Mouse (Mus musculus) MEL (cell line): ENCODE measurements around the gene Poglut1. TPM values are rescaled to one million over a fixed set of nuclear protein-coding genes. Genes with fewer than 3 reads are reported as not detected.

ENCODE experiments used
- DNase-seq: peaks from one replicate; pipeline ENCODE4 v3.0.0; 2011; ENCODE audit warnings: low read depth, low spot score
- H3K27ac ChIP-seq: 2 replicates; pipeline ENCODE4 v1.5.1; 2012; ENCODE audit warnings: low read depth, mild to moderate bottlenecking, control low read depth, low read length, moderate library complexity; ENCODE audit not compliant: control insufficient read depth
- H3K27me3 ChIP-seq, 2 experiments: fragments of 150-350 bp in 1 of 2; sonication (generic) in 1 of 2; 2 replicates each; pipeline ENCODE4 v1.6.1; 2012; ENCODE audit warnings: low read length in 2 of 2, mild to moderate bottlenecking in 2 of 2, improper control_type of control experiment in 1 of 2, moderate library complexity in 1 of 2; ENCODE audit not compliant: insufficient read depth in 2 of 2, control insufficient read depth in 1 of 2
- H3K36me3 ChIP-seq, 2 experiments: 2 replicates each; pipeline ENCODE4 v1.6.1; 2012 to 2014; ENCODE audit warnings: low read length in 2 of 2, improper control_type of control experiment in 1 of 2, inconsistent platforms in 1 of 2, mild to moderate bottlenecking in 1 of 2; ENCODE audit not compliant: insufficient read depth in 2 of 2, control insufficient read depth in 1 of 2
- H3K4me1 ChIP-seq, 2 experiments: fragments of 150-350 bp in 1 of 2; sonication (generic) in 1 of 2; 2 replicates each; pipeline ENCODE4 v1.6.1; 2012; ENCODE audit warnings: low read length in 2 of 2, improper control_type of control experiment in 1 of 2, mild to moderate bottlenecking in 1 of 2; ENCODE audit not compliant: insufficient read depth in 2 of 2, control insufficient read depth in 1 of 2
- H3K4me3 ChIP-seq, 2 experiments: fragments of 150-350 bp in 1 of 2; sonication (generic) in 1 of 2; 2 replicates each; pipeline ENCODE4 v1.5.1; 2012; ENCODE audit warnings: low read depth in 2 of 2, low read length in 2 of 2, mild to moderate bottlenecking in 2 of 2, moderate library complexity in 2 of 2, control low read depth in 1 of 2, improper control_type of control experiment in 1 of 2; ENCODE audit not compliant: control insufficient read depth in 1 of 2, insufficient read depth in 1 of 2
- H3K79me2 ChIP-seq: 2 replicates; pipeline ENCODE4 v1.6.1; 2012; ENCODE audit warnings: mild to moderate bottlenecking, low read length, moderate library complexity; ENCODE audit not compliant: control insufficient read depth, poor library complexity, insufficient read depth
- H3K9ac ChIP-seq: 2 replicates; pipeline ENCODE4 v1.6.1; 2012; ENCODE audit warnings: low read depth, mild to moderate bottlenecking, control low read depth, low read length, moderate library complexity; ENCODE audit not compliant: control insufficient read depth, poor library complexity, severe bottlenecking
- H3K9me3 ChIP-seq: fragments of 150-350 bp; sonication (generic); replicated peaks from 2 replicates; pipeline ENCODE4 v1.6.1; 2012; ENCODE audit warnings: mild to moderate bottlenecking, low read length, improper control_type of control experiment, moderate library complexity; ENCODE audit not compliant: insufficient read depth
- CHD2 ChIP-seq: IDR thresholded peaks from 2 replicates; pipeline ENCODE4 v1.6.1; 2011; ENCODE audit warnings: low read length, improper control_type of control experiment
- CTCF ChIP-seq, 3 experiments: IDR thresholded peaks in 2 of 3; conservative IDR thresholded peaks in 1 of 3; 2 replicates each; pipeline ENCODE4 v1.5.1; 2011 to 2012; ENCODE audit warnings: low read length in 3 of 3, low read depth in 2 of 3, mild to moderate bottlenecking in 2 of 3, improper control_type of control experiment in 1 of 3, inconsistent platforms in 1 of 3, mixed read lengths in 1 of 3, moderate library complexity in 1 of 3; ENCODE audit not compliant: control insufficient read depth in 1 of 3, insufficient read depth in 1 of 3, poor library complexity in 1 of 3, severe bottlenecking in 1 of 3
- E2F4 ChIP-seq: IDR thresholded peaks from 2 replicates; pipeline ENCODE4 v1.6.1; 2011; ENCODE audit warnings: low read depth, low read length, improper control_type of control experiment, borderline replicate concordance
- EP300 ChIP-seq, 2 experiments: IDR thresholded peaks; 2 replicates each; pipeline ENCODE4 v1.6.1; 2011; ENCODE audit warnings: improper control_type of control experiment in 2 of 2, low read length in 2 of 2, low read depth in 1 of 2, mild to moderate bottlenecking in 1 of 2
- GABPA ChIP-seq: IDR thresholded peaks from 2 replicates; pipeline ENCODE4 v1.6.1; 2012; ENCODE audit warnings: low read depth, mild to moderate bottlenecking, inconsistent platforms, low read length, improper control_type of control experiment, moderate library complexity
- GATA1 ChIP-seq: IDR thresholded peaks from 2 replicates; pipeline ENCODE4 v1.6.1; 2011; ENCODE audit warnings: low read depth, low read length, improper control_type of control experiment
- HCFC1 ChIP-seq: IDR thresholded peaks from 2 replicates; pipeline ENCODE4 v1.6.1; 2012; ENCODE audit warnings: low read depth, mild to moderate bottlenecking, inconsistent platforms, low read length, improper control_type of control experiment, moderate library complexity
- JUND ChIP-seq: IDR thresholded peaks from 2 replicates; pipeline ENCODE4 v1.6.1; 2011; ENCODE audit warnings: low read depth, mild to moderate bottlenecking, improper control_type of control experiment, low read length
- MAX ChIP-seq: IDR thresholded peaks from 2 replicates; pipeline ENCODE4 v1.6.1; 2011; ENCODE audit warnings: low read length, improper control_type of control experiment
- MAZ ChIP-seq: IDR thresholded peaks from 2 replicates; pipeline ENCODE4 v1.6.1; 2012; ENCODE audit warnings: low read depth, mild to moderate bottlenecking, inconsistent platforms, low read length, improper control_type of control experiment
- MEF2A ChIP-seq: IDR thresholded peaks from 2 replicates; pipeline ENCODE4 v1.6.1; 2014; ENCODE audit warnings: low read depth, mild to moderate bottlenecking, inconsistent platforms, low read length, improper control_type of control experiment; ENCODE audit not compliant: poor library complexity, insufficient replicate concordance, severe bottlenecking; ENCODE audit errors: extremely low read depth
- MXI1 ChIP-seq: IDR thresholded peaks from 2 replicates; pipeline ENCODE4 v1.6.1; 2011; ENCODE audit warnings: mild to moderate bottlenecking, low read depth, low read length, improper control_type of control experiment
- MYB ChIP-seq: IDR thresholded peaks from 2 replicates; pipeline ENCODE4 v1.6.1; 2011; ENCODE audit warnings: mild to moderate bottlenecking, low read depth, low read length, improper control_type of control experiment
- MYC ChIP-seq: IDR thresholded peaks from 2 replicates; pipeline ENCODE4 v1.6.1; 2011; ENCODE audit warnings: low read depth, mild to moderate bottlenecking, low read length, improper control_type of control experiment, moderate library complexity
- NELFE ChIP-seq: IDR thresholded peaks from 2 replicates; pipeline ENCODE4 v1.6.1; 2011; ENCODE audit warnings: low read depth, low read length, improper control_type of control experiment
- POLR2AphosphoS5 ChIP-seq: IDR thresholded peaks from 2 replicates; pipeline ENCODE4 v1.6.1; 2012; ENCODE audit warnings: low read depth, borderline replicate concordance, mild to moderate bottlenecking, inconsistent platforms, low read length, moderate library complexity, mixed read lengths
- RCOR1 ChIP-seq: IDR thresholded peaks from 2 replicates; pipeline ENCODE4 v1.6.1; 2012; ENCODE audit warnings: low read depth, mild to moderate bottlenecking, inconsistent platforms, low read length, improper control_type of control experiment
- SIN3A ChIP-seq: IDR thresholded peaks from 2 replicates; pipeline ENCODE4 v1.6.1; 2012; ENCODE audit warnings: low read length, improper control_type of control experiment, inconsistent platforms
- SMC3 ChIP-seq: IDR thresholded peaks from 2 replicates; pipeline ENCODE4 v1.6.1; 2011; ENCODE audit warnings: low read depth, low read length, improper control_type of control experiment
- TAL1 ChIP-seq: IDR thresholded peaks from 2 replicates; pipeline ENCODE4 v1.6.1; 2012; ENCODE audit warnings: mild to moderate bottlenecking, inconsistent platforms, low read length, moderate library complexity, mixed read lengths
- TBP ChIP-seq: IDR thresholded peaks from 2 replicates; pipeline ENCODE4 v1.8.0; 2011; ENCODE audit warnings: low read depth, low read length, improper control_type of control experiment
- UBTF ChIP-seq: IDR thresholded peaks from 2 replicates; pipeline ENCODE4 v1.6.1; 2012; ENCODE audit warnings: low read depth, mild to moderate bottlenecking, inconsistent platforms, low read length, improper control_type of control experiment, moderate library complexity, borderline replicate concordance; ENCODE audit not compliant: insufficient read depth
- USF1 ChIP-seq: IDR thresholded peaks from 2 replicates; pipeline ENCODE4 v1.6.1; 2014; ENCODE audit warnings: low read depth, mild to moderate bottlenecking, inconsistent platforms, low read length, improper control_type of control experiment, moderate library complexity
- ZC3H11A ChIP-seq: IDR thresholded peaks from 2 replicates; pipeline ENCODE4 v1.6.1; 2012; ENCODE audit warnings: low read depth, mild to moderate bottlenecking, inconsistent platforms, low read length, improper control_type of control experiment
- ZKSCAN1 ChIP-seq: IDR thresholded peaks from 2 replicates; pipeline ENCODE4 v1.6.1; 2012; ENCODE audit warnings: low read depth, mild to moderate bottlenecking, inconsistent platforms, low read length, improper control_type of control experiment, moderate library complexity
- polyA plus RNA-seq, 2 experiments: library from polyadenylated mRNA; stranded (reverse) in 1 of 2; unstranded in 1 of 2; fragments of >175 nt in 1 of 2; fragments of >200 nt in 1 of 2; gene quantifications; 2 replicates each; pipeline versions ENCODE4 v1.2.1 to v1.2.4; 2012; ENCODE audit warnings: low replicate concordance in 2 of 2, low read depth in 1 of 2; ENCODE audit not compliant: insufficient read length in 2 of 2, insufficient read depth in 1 of 2, missing spikeins in 1 of 2
- total RNA-seq: library from RNA; depleted of rRNA; stranded (reverse); fragments of 300-350 nt; gene quantifications from 2 replicates; pipeline ENCODE4 v1.2.3, GENCODE M21; 2012

Gene Poglut1
- total and polyA plus RNA-seq, 3 experiments = 17.9 to 28.6 TPM; not detected in 1

GRCm38 (mm10) chr16:38596099-38596498 is 46.0 kb upstream of the Poglut1 start:
- TF ChIP-seq E2F4 = no peak
- no peak for TF ChIP-seq UBTF
- TF ChIP-seq MAZ = no peak
- TF ChIP-seq ZKSCAN1 = no peak
- TF ChIP-seq SMC3 = no peak
- no peak for TF ChIP-seq ZC3H11A
- no peak for TF ChIP-seq GABPA
- TF ChIP-seq POLR2AphosphoS5 = no peak
- TF ChIP-seq GATA1 = no peak
- no peak for TF ChIP-seq NELFE
- TF ChIP-seq, all 39 proteins: peak for 0
- no peaks in the 10 kb centered on the region for H3K9me3 ChIP-seq
- no peak for DNase-seq
- H3K27ac ChIP-seq = no peak overlapping the region
- no peaks in the 10 kb centered on the region; a peak in 1 of 4 replicates for H3K27me3 ChIP-seq
- no peak overlapping the region for H3K4me3 ChIP-seq
- peaks cover 0 to 3% of the 10 kb centered on the region in 2 experiments; a peak in 1 of 4 replicates for H3K36me3 ChIP-seq
- H3K79me2 ChIP-seq = no peaks in the 10 kb centered on the region
- H3K4me1 ChIP-seq = no peaks in the 10 kb centered on the region
- H3K9ac ChIP-seq = no peak overlapping the region

- H3K4me1 ChIP-seq = no peaks in the 10 kb centered on the region
- DNase-seq = no peak
- H3K4me3 ChIP-seq = no peak overlapping the region
- no peak overlapping the region for H3K27ac ChIP-seq
- no peaks in the 10 kb centered on the region for H3K9me3 ChIP-seq
- no peak overlapping the region for H3K9ac ChIP-seq
- H3K79me2 ChIP-seq = no peaks in the 10 kb centered on the region
- TF ChIP-seq MAX (no peak), RCOR1 (no peak), HCFC1 (no peak), CHD2 (no peak), JUND (no peak), MXI1 (no peak), TBP (no peak), MYC (no peak), MEF2A (no peak), MYB (no peak), MAZ (no peak), SIN3A (no peak), CTCF (IDR thresholded peaks at IDR 0.05 in 2 of 3, conservative IDR thresholded peaks at IDR 0.05 in 1 of 3; ENCODE audit: control insufficient read depth in 1 of 3, insufficient read depth in 1 of 3, low read depth in 2 of 3, low read length in 3 of 3, poor library complexity in 1 of 3, severe bottlenecking in 1 of 3) (no peak), SMC3 (no peak), TAL1 (no peak), E2F4 (no peak), USF1 (no peak), EP300 (IDR thresholded peaks at IDR 0.05; ENCODE audit: low read depth in 1 of 2, low read length in 2 of 2) (no peak)
- H3K27me3 ChIP-seq = no peaks in the 10 kb centered on the region
- H3K36me3 ChIP-seq = peaks cover 0 to 7% of the 10 kb centered on the region in 2 experiments; a peak in 2 of 4 replicates
Measured at GRCm38 (mm10) chr16:38594435-38594834, 44.4 kb upstream of the Poglut1 start.
